Mouse (Mus musculus) embryonic facial prominence, embryonic 14.5 days (tissue): ENCODE measurements around the gene Stk38l. TPM values are rescaled to one million over a fixed set of nuclear protein-coding genes. Genes with fewer than 3 reads are reported as not detected.
"Not testable (repeated sequence)": the region's sequence is repeated elsewhere in the genome, so short reads cannot be mapped to it uniquely, and the experiment has no call there.

Experiments
- ATAC-seq: fragments of 200-750 bp; cut with Nextera tagmentation; 2 replicates; pipeline ENCODE4 v1.8.0; 2017; ENCODE audit warnings: low read depth, moderate number of reproducible peaks, moderate TSS enrichment
- DNase-seq: peaks from one replicate; pipeline ENCODE4 v3.0.0-alpha.2; 2015; ENCODE audit warnings: low spot score
- H3K27ac ChIP-seq: fragments of 300-500 bp; sonication (generic); replicated peaks from 2 replicates; pipeline ENCODE4 v1.5.1; 2014; ENCODE audit warnings: low read depth, mild to moderate bottlenecking, low read length, moderate library complexity
- H3K27me3 ChIP-seq: fragments of 300-500 bp; sonication (generic); replicated peaks from 2 replicates; pipeline ENCODE4 v1.6.1; 2014; ENCODE audit warnings: low read length; ENCODE audit not compliant: control insufficient read depth, insufficient read depth
- H3K36me3 ChIP-seq: fragments of 300-500 bp; sonication (generic); 2 replicates; pipeline ENCODE4 v1.6.1; 2014; ENCODE audit warnings: low read length, mixed read lengths; ENCODE audit not compliant: control insufficient read depth, insufficient read depth
- H3K4me1 ChIP-seq: fragments of 300-500 bp; sonication (generic); 2 replicates; pipeline ENCODE4 v1.6.1; 2014; ENCODE audit warnings: antibody characterized with exemption, low read length; ENCODE audit not compliant: control insufficient read depth, insufficient read depth
- H3K4me2 ChIP-seq: fragments of 300-500 bp; sonication (generic); 2 replicates; pipeline ENCODE4 v1.6.1; 2014; ENCODE audit warnings: low read depth, mild to moderate bottlenecking, low read length, moderate library complexity, mixed read lengths
- H3K4me3 ChIP-seq: fragments of 300-500 bp; sonication (generic); 2 replicates; pipeline ENCODE4 v1.5.1; 2014; ENCODE audit warnings: low read depth, mild to moderate bottlenecking, low read length
- H3K9ac ChIP-seq: fragments of 300-500 bp; sonication (generic); 2 replicates; pipeline ENCODE4 v1.6.1; 2014; ENCODE audit warnings: low read depth, mild to moderate bottlenecking, low read length, moderate library complexity, mixed read lengths
- H3K9me3 ChIP-seq: fragments of 300-500 bp; sonication (generic); 2 replicates; pipeline ENCODE4 v1.6.1; 2016; ENCODE audit warnings: low read length; ENCODE audit not compliant: control insufficient read depth
- WGBS: fragments of 180-500 bp; shearing (Covaris S2); extraction: QIAGEN DNeasy Blood & Tissue Kit; methylation state at CpG from one replicate; pipeline ENCODE4 v1.1.7; 2014; 5-methylcytosine and 5-hydroxymethylcytosine counted together
- polyA plus RNA-seq: library from polyadenylated mRNA; unstranded; fragments of >200 nt; fragmentation: Nextera tagmentation; extraction: Ambion mirVana; gene quantifications from 2 replicates; pipeline ENCODE4 v1.2.1, GENCODE M21; 2014

The Stk38l gene
- polyA plus RNA-seq, 1 experiment from 2014 or later, result 18.5 TPM

DNA sequence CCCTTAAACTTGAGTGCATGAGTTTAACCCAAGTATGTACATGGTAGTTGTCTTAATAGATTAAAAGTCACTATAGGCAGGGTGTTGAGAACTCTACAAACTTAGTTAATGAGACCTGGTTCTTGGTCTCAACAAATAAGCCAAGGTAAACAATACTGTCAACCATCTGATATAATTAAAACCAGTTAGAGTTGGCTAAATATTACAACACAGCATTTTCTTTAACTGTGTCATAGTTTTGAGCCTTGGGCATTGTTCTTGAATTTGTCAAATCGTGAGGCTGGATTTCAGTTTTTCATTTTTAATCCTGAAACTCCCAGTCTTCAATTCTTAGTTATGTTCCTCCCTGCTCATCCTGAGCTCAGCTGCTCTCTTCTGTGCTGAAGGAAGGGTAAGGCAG lies 6.2 kb downstream of the Stk38l start:
- no peak for DNase-seq
- no peak overlapping the region for H3K9ac ChIP-seq
- H3K9me3 ChIP-seq, result no peaks in the 10 kb centered on the region
- H3K27ac ChIP-seq, result 0 out of 2 replicates have a peak overlapping the region, but pooled peaks have one; percentile 10
- no peaks in the 10 kb centered on the region for H3K27me3 ChIP-seq
- no peak for ATAC-seq
- H3K4me2 ChIP-seq, result no peak overlapping the region
- H3K4me3 ChIP-seq, result no peak overlapping the region
- H3K4me1 ChIP-seq, result peaks cover 16% of the 10 kb centered on the region
- no peaks in the 10 kb centered on the region for H3K36me3 ChIP-seq
- 51% methylated on average over 1 of the region's 1 CpGs for WGBS

DNA sequence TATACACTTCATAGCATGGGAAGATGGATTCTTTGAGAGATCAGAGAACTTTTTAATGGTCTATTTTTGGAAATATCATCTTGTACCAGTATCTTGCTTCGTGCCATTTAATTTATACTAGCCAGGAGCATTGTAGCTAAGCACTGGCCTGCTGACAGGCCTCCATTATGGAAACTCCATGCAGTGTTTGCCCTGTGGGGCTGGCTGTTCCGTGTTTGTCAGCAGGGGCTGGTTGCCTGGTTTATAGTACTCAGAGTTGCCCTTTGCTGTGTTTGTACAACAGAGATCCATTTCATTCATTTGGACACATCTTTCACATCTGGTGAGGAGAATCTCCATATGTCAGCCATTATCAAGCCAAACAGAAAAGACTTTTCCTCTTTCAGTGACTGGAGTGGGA lies 6.9 kb downstream of the Stk38l start:
- Histone ChIP-seq H3K27me3 (no peaks in the 10 kb centered on the region), H3K4me2 (no peak overlapping the region), H3K9ac (no peak overlapping the region), H3K27ac (0 out of 2 replicates have a peak overlapping the region, but pooled peaks have one; percentile 10), H3K4me3 (no peak overlapping the region), H3K9me3 (no peaks in the 10 kb centered on the region), H3K4me1 (peaks cover 16% of the 10 kb centered on the region), H3K36me3 (no peaks in the 10 kb centered on the region)
- WGBS, result 24% methylated on average over 2 of the region's 2 CpGs
- ATAC-seq (no peak), DNase-seq (no peak)

DNA sequence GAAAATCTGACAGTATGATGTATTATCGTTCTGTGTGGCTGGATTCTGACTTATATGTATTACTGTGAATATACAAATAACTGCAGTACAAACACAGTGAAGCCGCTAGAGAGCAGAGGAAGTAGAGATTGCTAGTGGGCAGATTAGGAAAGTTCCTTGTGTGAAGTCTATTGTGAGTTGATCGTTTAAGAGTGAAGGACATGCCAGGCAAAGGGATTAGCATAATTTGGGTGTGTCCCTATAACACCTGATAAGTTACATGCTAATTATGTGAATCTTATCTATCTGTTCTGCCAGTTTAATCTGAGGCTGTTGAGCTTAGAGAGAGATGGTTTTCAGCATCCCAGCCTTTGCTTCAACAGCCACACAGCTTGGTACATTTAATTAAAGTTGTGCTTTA lies 7.4 kb downstream of the Stk38l start:
- no peak overlapping the region for H3K4me3 ChIP-seq
- no peaks in the 10 kb centered on the region for H3K36me3 ChIP-seq
- H3K4me2 ChIP-seq, result no peak overlapping the region
- H3K27me3 ChIP-seq, result no peaks in the 10 kb centered on the region
- ATAC-seq, result no peak
- DNase-seq, result no peak
- no peak overlapping the region for H3K27ac ChIP-seq
- H3K9me3 ChIP-seq, result no peaks in the 10 kb centered on the region
- 58% methylated on average over 3 of the region's 3 CpGs for WGBS
- H3K4me1 ChIP-seq, result peaks cover 16% of the 10 kb centered on the region
- H3K9ac ChIP-seq, result no peak overlapping the region

DNA sequence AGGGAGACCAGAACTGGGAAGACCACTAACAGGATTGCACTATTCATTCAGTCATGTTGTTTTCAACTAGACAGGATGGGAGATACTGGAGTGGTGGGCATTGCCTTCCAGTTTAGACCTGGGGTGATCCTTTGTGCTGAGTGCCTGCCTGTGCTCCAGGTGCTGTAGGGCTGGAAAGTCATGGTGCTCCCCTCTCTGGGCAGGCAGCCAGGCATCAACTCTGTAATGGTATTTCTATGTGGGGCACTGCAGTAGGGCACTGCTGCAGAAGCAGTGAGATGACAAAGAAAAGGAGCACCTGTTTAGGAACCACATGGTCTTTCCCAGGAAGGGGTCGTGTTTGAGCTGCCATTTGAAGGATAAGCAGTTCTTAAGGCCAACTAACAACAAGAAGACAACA lies 7.9 kb downstream of the Stk38l start:
- ATAC-seq (no peak), DNase-seq (no peak)
- Histone ChIP-seq H3K27ac (no peak overlapping the region), H3K4me1 (peaks cover 16% of the 10 kb centered on the region), H3K9ac (no peak overlapping the region), H3K4me2 (no peak overlapping the region), H3K9me3 (no peaks in the 10 kb centered on the region), H3K27me3 (no peaks in the 10 kb centered on the region), H3K36me3 (no peaks in the 10 kb centered on the region), H3K4me3 (no peak overlapping the region)
- 32% methylated on average over 1 of the region's 1 CpGs for WGBS

DNA sequence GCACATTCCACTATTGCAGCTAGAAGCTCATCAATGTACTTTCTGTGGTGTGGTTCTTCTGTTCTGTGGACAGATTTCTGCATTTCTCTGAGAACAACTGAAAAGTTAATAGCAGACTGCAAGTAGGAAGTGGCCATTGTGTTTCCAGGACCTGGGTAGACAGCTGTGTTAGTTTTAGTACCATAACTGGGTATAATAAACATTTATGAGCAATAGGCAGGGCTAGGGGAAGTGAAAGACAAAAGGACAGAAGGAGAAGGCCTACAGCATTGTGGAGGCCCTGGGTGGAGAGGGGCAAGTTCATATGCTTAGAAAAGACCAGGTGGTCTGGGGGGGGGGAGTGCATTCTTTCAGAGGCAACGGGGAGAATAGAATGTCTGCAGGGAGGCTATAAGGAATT lies 8.8 kb downstream of the Stk38l start:
- no peak overlapping the region for H3K4me3 ChIP-seq
- H3K27me3 ChIP-seq, result no peaks in the 10 kb centered on the region
- no peak overlapping the region for H3K27ac ChIP-seq
- WGBS, result 56% methylated on average over 1 of the region's 1 CpGs
- DNase-seq (no peak), ATAC-seq (no peak)
- no peaks in the 10 kb centered on the region for H3K36me3 ChIP-seq
- no peaks in the 10 kb centered on the region for H3K9me3 ChIP-seq
- H3K9ac ChIP-seq, result no peak overlapping the region
- H3K4me1 ChIP-seq, result peaks cover 17% of the 10 kb centered on the region
- H3K4me2 ChIP-seq, result no peak overlapping the region

DNA sequence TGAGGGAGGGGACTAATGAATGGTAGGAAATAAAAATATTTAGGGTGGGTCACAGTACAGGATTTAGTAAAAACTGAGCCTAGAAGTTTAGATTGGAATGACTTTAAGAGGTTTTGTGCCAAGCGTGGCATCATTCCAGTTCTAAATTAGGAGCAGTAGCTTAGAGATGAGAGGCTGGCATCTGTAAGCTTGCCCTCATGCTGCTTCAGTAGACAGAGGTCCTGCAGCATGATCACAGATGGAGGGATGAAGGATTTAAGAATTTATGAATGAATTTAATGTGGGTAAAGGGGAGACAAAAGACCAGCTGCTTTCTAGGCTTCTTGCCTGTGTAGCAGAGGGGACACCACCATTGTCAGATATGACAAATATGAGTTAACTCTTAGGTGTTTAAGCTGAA lies 14.1 kb downstream of the Stk38l start:
- H3K27ac ChIP-seq, result no peak overlapping the region
- DNase-seq, result no peak
- no peak overlapping the region for H3K9ac ChIP-seq
- WGBS, result 61% methylated on average over 1 of the region's 1 CpGs
- no peak overlapping the region for H3K4me3 ChIP-seq
- no peak for ATAC-seq
- no peaks in the 10 kb centered on the region for H3K9me3 ChIP-seq
- no peaks in the 10 kb centered on the region for H3K36me3 ChIP-seq
- H3K27me3 ChIP-seq, result no peaks in the 10 kb centered on the region
- H3K4me1 ChIP-seq, result peaks cover 19% of the 10 kb centered on the region
- no peak overlapping the region for H3K4me2 ChIP-seq

DNA sequence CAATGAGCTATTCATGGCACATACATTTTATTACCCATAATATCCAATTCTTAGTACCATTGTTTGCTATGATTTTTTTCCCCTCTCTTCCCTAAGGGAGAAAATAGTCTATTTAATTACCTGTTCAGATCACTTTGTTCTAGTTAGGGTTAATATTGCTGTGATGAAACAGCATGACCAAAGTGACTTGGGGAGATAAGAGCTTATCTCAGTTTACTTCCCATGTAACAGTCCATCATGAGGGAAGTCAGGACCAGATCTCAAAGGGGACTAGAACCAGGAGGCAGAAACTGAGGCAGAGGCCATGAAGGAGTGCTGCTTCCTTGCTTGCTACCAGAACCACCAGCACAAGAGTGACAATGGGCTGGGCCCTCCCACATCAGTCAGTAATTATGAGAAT lies 15.9 kb downstream of the Stk38l start:
- Histone ChIP-seq H3K27ac (no peak overlapping the region), H3K9ac (no peak overlapping the region), H3K36me3 (no peaks in the 10 kb centered on the region), H3K9me3 (no peaks in the 10 kb centered on the region), H3K4me3 (no peak overlapping the region), H3K4me2 (no peak overlapping the region), H3K27me3 (no peaks in the 10 kb centered on the region), H3K4me1 (peaks cover 20% of the 10 kb centered on the region)
- ATAC-seq (no peak), DNase-seq (no peak)

DNA sequence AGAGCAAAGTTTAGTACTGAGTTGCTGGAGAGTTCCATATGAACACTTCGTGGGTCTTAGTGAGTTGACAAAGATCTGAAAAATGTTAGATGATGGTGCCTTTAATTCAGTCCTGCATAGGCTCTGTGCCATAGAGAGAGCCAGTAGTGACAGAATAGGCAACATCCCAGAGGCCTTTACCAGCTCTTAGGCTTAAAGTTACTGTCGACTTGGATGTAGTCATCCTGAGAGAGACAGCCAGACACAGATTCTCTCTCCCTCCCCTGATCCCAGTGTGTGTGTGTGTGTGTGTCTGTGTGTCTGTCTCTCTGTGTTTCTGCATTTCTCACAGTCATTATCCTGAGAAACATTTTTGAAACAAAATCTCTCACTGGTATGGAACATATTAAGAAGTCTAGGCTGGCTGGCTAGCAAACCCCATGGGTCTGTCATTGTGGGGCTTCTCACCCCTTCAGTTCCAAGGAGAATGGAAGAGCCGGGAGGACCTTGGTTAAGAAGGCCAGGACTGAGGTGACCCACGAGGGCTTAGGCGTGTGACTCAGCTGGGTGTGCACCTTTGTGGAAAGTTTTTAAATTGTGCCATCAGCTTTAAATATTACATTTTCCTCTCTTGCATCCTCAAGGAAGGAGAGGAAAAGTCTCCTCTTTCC lies 17.3 kb downstream of the Stk38l start:
- Histone ChIP-seq H3K9me3 (no peaks in the 10 kb centered on the region), H3K27me3 (no peaks in the 10 kb centered on the region), H3K4me2 (no peak overlapping the region), H3K27ac (no peak overlapping the region; the same call in 1 of the 2 replicates), H3K9ac (peak overlapping the region; percentile 30; the same call in 1 of the 2 replicates), H3K36me3 (no peaks in the 10 kb centered on the region), H3K4me1 (peaks cover 23% of the 10 kb centered on the region), H3K4me3 (no peak overlapping the region)
- no peak for DNase-seq
- WGBS, result 46% methylated on average over 5 of the region's 5 CpGs
- ATAC-seq, result no peak

DNA sequence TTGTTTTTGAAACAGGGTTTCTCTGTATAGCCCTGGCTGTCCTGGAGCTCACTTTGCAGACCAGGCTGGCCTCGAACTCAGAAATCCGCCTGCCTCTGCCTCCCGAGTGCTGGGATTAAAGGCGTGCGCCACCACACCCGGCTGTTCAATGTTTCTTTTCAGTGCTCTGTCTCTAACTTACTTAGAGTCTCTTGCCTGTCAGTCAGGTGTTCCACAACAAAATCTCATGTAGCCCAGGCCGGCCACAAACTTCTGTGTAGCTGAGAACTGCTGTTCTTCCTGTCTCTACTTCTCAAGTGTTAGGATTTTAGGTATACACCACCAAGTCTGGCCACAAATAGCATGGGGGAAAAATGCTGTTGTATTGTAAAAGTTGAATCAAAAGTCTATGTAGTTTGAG lies 19.5 kb downstream of the Stk38l start:
- H3K36me3 ChIP-seq, H3K27me3 ChIP-seq: not testable (repeated sequence)
- 93% methylated on average over 7 of the region's 7 CpGs for WGBS

More for the DNA sequence above, 19.5 kb downstream of the Stk38l start:
- not testable (repeated sequence) for DNase-seq, H3K9me3 ChIP-seq, H3K4me3 ChIP-seq, ATAC-seq, H3K4me2 ChIP-seq, H3K9ac ChIP-seq, H3K27ac ChIP-seq
- peaks cover 16% of the 10 kb centered on the region; the same call in 1 of the 2 replicates for H3K4me1 ChIP-seq
